Mouse (Mus musculus) heart, postnatal 0 days (tissue): ENCODE data around the gene Lctl.

Experiments used
- CTCF ChIP-seq: IDR thresholded peaks from 2 replicates; pipeline ENCODE4 v1.5.1; 2016; ENCODE audit warnings: antibody characterized with exemption, control low read depth, low read depth
- EP300 ChIP-seq: IDR thresholded peaks from 2 replicates; pipeline ENCODE4 v1.6.1; 2016; ENCODE audit warnings: antibody characterized with exemption, low read depth

GRCm38 (mm10) chr9:64076412-64076811 lies 40.5 kb upstream of the Lctl start:
- no peak for TF ChIP-seq CTCF
- TF ChIP-seq EP300 = no peak
